10 mouse cellular contexts compared by ENCODE assay signal in genomic region chr12:5246193-5246621, GRCm38 (mm10).
DNase-seq lines count a peak whose midpoint lies in the region; ATAC-seq and TF ChIP-seq lines count a peak whose summit lies in the region.
"Had no signal": no experiment of that assay in that cellular context is flagged by ENCODE, and none has a peak within 500 bp of the region (broad histone marks: within the 10 kb centered on the region; RNA-seq: fewer than 3 reads in every experiment).

No protein-coding gene starts in this region.

- no peak for ATAC-seq in heart, embryonic 13.5 days (ENCODE audit: extremely low read depth, insufficient number of reproducible peaks, low FRiP score, low TSS enrichment)
- ATAC-seq in intestine, postnatal 0 days = no peak

- H3K4me2 ChIP-seq in heart, embryonic 13.5 days = no peak overlapping the region
- H3K4me2 ChIP-seq in intestine, postnatal 0 days (replicated peaks; ENCODE audit: low read depth) = no peak overlapping the region
- H3K4me2 ChIP-seq: liver, embryonic 13.5 days; midbrain, embryonic 12.5 days had no signal

- DNase-seq in heart, postnatal 14 days = no peak
- DNase-seq in ovary, postnatal 36 days (ENCODE audit: low spot score) = peak; percentile 33
- DNase-seq in ovary, postnatal 14 days (ENCODE audit: low spot score) = no peak
- peak; percentile 30 for DNase-seq in heart, postnatal 25 days (ENCODE audit: low spot score)
- no peak for DNase-seq in retina, embryonic 14.5 days (ENCODE audit: low spot score)
- DNase-seq: liver, embryonic 13.5 days; thymus, postnatal 4 days had no signal

- no peaks in the 10 kb centered on the region for H3K27me3 ChIP-seq in heart, embryonic 13.5 days (replicated peaks)
- H3K27me3 ChIP-seq in intestine, postnatal 0 days (replicated peaks; ENCODE audit: control insufficient read depth, insufficient read depth, low read length) = no peaks in the 10 kb centered on the region
- H3K27me3 ChIP-seq: liver, embryonic 13.5 days; midbrain, embryonic 12.5 days had no signal

- peak overlapping the region; percentile 42 for H3K27ac ChIP-seq in heart, embryonic 13.5 days (replicated peaks)
- no peak overlapping the region for H3K27ac ChIP-seq in intestine, postnatal 0 days (ENCODE audit: low read depth, low read length)
- H3K27ac ChIP-seq: liver, embryonic 13.5 days; midbrain, embryonic 12.5 days had no signal

- no peaks in the 10 kb centered on the region for H3K9me3 ChIP-seq in heart, embryonic 13.5 days
- no peaks in the 10 kb centered on the region for H3K9me3 ChIP-seq in intestine, postnatal 0 days (ENCODE audit: control insufficient read depth)
- H3K9me3 ChIP-seq: liver, embryonic 13.5 days; midbrain, embryonic 12.5 days had no signal

- H3K4me3 ChIP-seq in heart, embryonic 13.5 days = no peak overlapping the region
- no peak overlapping the region for H3K4me3 ChIP-seq in intestine, postnatal 0 days (ENCODE audit: low read depth, low read length)
- H3K4me3 ChIP-seq: liver, embryonic 13.5 days; midbrain, embryonic 12.5 days had no signal

- WGBS in heart, embryonic 13.5 days = 43% methylated on average over 9 of the region's 9 CpGs
- 77% methylated on average over 9 of the region's 9 CpGs for WGBS in intestine, postnatal 0 days

- no peak overlapping the region for H3K9ac ChIP-seq in heart, embryonic 13.5 days
- H3K9ac ChIP-seq in intestine, postnatal 0 days (ENCODE audit: low read depth, low read length) = no peak overlapping the region
- H3K9ac ChIP-seq: liver, embryonic 13.5 days; midbrain, embryonic 12.5 days had no signal

- H3K36me3 ChIP-seq in heart, embryonic 13.5 days = no peaks in the 10 kb centered on the region
- no peaks in the 10 kb centered on the region for H3K36me3 ChIP-seq in intestine, postnatal 0 days (ENCODE audit: control insufficient read depth, insufficient read depth)
- H3K36me3 ChIP-seq: liver, embryonic 13.5 days; midbrain, embryonic 12.5 days had no signal

- intact Hi-C loops in heart, postnatal 14 days (cut with DNase I) = no loop called here
- intact Hi-C loops in heart, postnatal 25 days (cut with DNase I) = no loop called here

- TF ChIP-seq CTCF in intestine, postnatal 0 days (IDR thresholded peaks at IDR 0.05; ENCODE audit: low read depth) = no peak

- H3K4me1 ChIP-seq in heart, embryonic 13.5 days = peaks cover 48% of the 10 kb centered on the region
- no peaks in the 10 kb centered on the region for H3K4me1 ChIP-seq in intestine, postnatal 0 days (replicated peaks; ENCODE audit: control insufficient read depth, insufficient read depth, low read length)
- H3K4me1 ChIP-seq: liver, embryonic 13.5 days had no signal

Comparison
In these comparisons a context has a peak if more than half of its experiments do, and no peak if none do; other contexts are left out.
1. DNase-seq: peak in ovary, postnatal 36 days (single experiment) and heart, postnatal 25 days (single experiment); none in heart, postnatal 14 days (0 of 2), ovary, postnatal 14 days (single experiment) and retina, embryonic 14.5 days (single experiment).